12 mouse cellular contexts compared by ENCODE assay signal in genomic region chr2:91929455-91929854, GRCm38 (mm10). TPM values are rescaled to one million over a fixed set of nuclear protein-coding genes. Genes with fewer than 3 reads are reported as not detected.
DNase-seq lines count a peak whose midpoint lies in the region; ATAC-seq lines count a peak whose summit lies in the region.
"Had no signal": no experiment of that assay in that cellular context is flagged by ENCODE, and none has a peak within 500 bp of the region (broad histone marks: within the 10 kb centered on the region; RNA-seq: fewer than 3 reads in every experiment).

No protein-coding gene starts in this region.

- H3K36me3 ChIP-seq in lung, embryonic 15.5 days, result 0 out of 2 replicates have a peak, but pooled peaks cover 8% of the 10 kb centered on the region
- peaks cover 8% of the 10 kb centered on the region; the same call in 1 of the 2 replicates for H3K36me3 ChIP-seq in hindbrain, embryonic 14.5 days (replicated peaks; ENCODE audit: control insufficient read depth, insufficient read depth)
- peaks cover 1% of the 10 kb centered on the region; the same call in 1 of the 2 replicates for H3K36me3 ChIP-seq in neural tube, embryonic 12.5 days

- H3K27me3 ChIP-seq in lung, embryonic 15.5 days, result peaks cover 7% of the 10 kb centered on the region
- peaks cover 7% of the 10 kb centered on the region for H3K27me3 ChIP-seq in hindbrain, embryonic 14.5 days (ENCODE audit: control insufficient read depth, insufficient read depth, low read length)
- peaks cover 8% of the 10 kb centered on the region; the same call in 1 of the 2 replicates for H3K27me3 ChIP-seq in neural tube, embryonic 12.5 days (replicated peaks)

- no peak overlapping the region for H3K27ac ChIP-seq in lung, embryonic 15.5 days
- H3K27ac ChIP-seq in hindbrain, embryonic 14.5 days, result no peak overlapping the region
- H3K27ac ChIP-seq in neural tube, embryonic 12.5 days, result no peak overlapping the region
- H3K27ac ChIP-seq: macrophage; stomach, embryonic 15.5 days had no signal

- peak; percentile 22 for DNase-seq in cerebellum, adult 9-11 months
- DNase-seq in cerebellum, postnatal 10 days, result no peak
- no peak for DNase-seq in lung, postnatal 14 days
- no peak for DNase-seq in hindbrain, embryonic 14.5 days (ENCODE audit: low spot score)
- no peak for DNase-seq in gastrocnemius, postnatal 10 days
- no peak for DNase-seq in adrenal gland, postnatal 10 days

- WGBS in lung, embryonic 15.5 days, result 51% methylated on average over 3 of the region's 3 CpGs
- WGBS in hindbrain, embryonic 14.5 days, result 51% methylated on average over 3 of the region's 3 CpGs
- WGBS in neural tube, embryonic 12.5 days, result 51% methylated on average over 3 of the region's 3 CpGs

- H3K9ac ChIP-seq in lung, embryonic 15.5 days, result no peak overlapping the region
- no peak overlapping the region for H3K9ac ChIP-seq in hindbrain, embryonic 14.5 days
- H3K9ac ChIP-seq in neural tube, embryonic 12.5 days, result no peak overlapping the region
- H3K9ac ChIP-seq: stomach, embryonic 15.5 days had no signal

- no peak for ATAC-seq in lung, embryonic 15.5 days (ENCODE audit: borderline replicate concordance, extremely low read depth, low FRiP score, low TSS enrichment)
- no peak for ATAC-seq in hindbrain, embryonic 14.5 days (ENCODE audit: low FRiP score)
- no peak for ATAC-seq in neural tube, embryonic 12.5 days (ENCODE audit: low FRiP score, low read depth)

- H3K4me1 ChIP-seq in lung, embryonic 15.5 days, result peaks cover 44% of the 10 kb centered on the region
- H3K4me1 ChIP-seq in hindbrain, embryonic 14.5 days (replicated peaks; ENCODE audit: control insufficient read depth, insufficient read depth, low read length), result peaks cover 15% of the 10 kb centered on the region
- peaks cover 53% of the 10 kb centered on the region for H3K4me1 ChIP-seq in neural tube, embryonic 12.5 days

- H3K4me3 ChIP-seq in lung, embryonic 15.5 days, result peak overlapping the region; percentile 71; the same call in 1 of the 2 replicates
- H3K4me3 ChIP-seq in hindbrain, embryonic 14.5 days (replicated peaks; ENCODE audit: low read length), result no peak overlapping the region
- peak overlapping the region; percentile 82; the same call in 1 of the 2 replicates for H3K4me3 ChIP-seq in neural tube, embryonic 12.5 days

- no peak overlapping the region for H3K4me2 ChIP-seq in lung, embryonic 15.5 days
- H3K4me2 ChIP-seq in hindbrain, embryonic 14.5 days (replicated peaks), result peak overlapping the region; percentile 58
- peak overlapping the region; percentile 79 for H3K4me2 ChIP-seq in neural tube, embryonic 12.5 days (replicated peaks)

- no peaks in the 10 kb centered on the region for H3K9me3 ChIP-seq in lung, embryonic 15.5 days
- H3K9me3 ChIP-seq in hindbrain, embryonic 14.5 days (ENCODE audit: control insufficient read depth, low read length), result no peaks in the 10 kb centered on the region
- no peaks in the 10 kb centered on the region for H3K9me3 ChIP-seq in neural tube, embryonic 12.5 days
- H3K9me3 ChIP-seq: stomach, embryonic 15.5 days had no signal

RNA-seq across cellular contexts. Expression of gene Chrm4, which starts 2.4 kb away (rescaled TPM):
- 0.14 TPM in 1 of 2 replicates, not detected in the other for polyA plus RNA-seq in lung, embryonic 15.5 days (2015; fragmentation: Nextera tagmentation; extraction: Ambion mirVana)
- polyA plus RNA-seq in hindbrain, embryonic 14.5 days (2014; fragmentation: Nextera tagmentation; extraction: Ambion mirVana), result 0.52 and 0.67 TPM in 2 replicates
- 0.50 and 0.96 TPM in 2 replicates for polyA plus RNA-seq in neural tube, embryonic 12.5 days (2016; fragmentation: Nextera tagmentation; extraction: Ambion mirVana)
- under 1 TPM in 1 of 2 experiments, not detected in 1; 0.16 TPM for total RNA-seq in gastrocnemius, postnatal 10 days (2021)
- total RNA-seq in adrenal gland, postnatal 10 days (2021), result under 1 TPM; 0.18 to 0.27 TPM
- polyA plus RNA-seq: macrophage had no signal

RNA-seq across cellular contexts. Expression of gene Mdk, which starts 2.6 kb away (rescaled TPM):
- 858 and 992 TPM in 2 replicates for polyA plus RNA-seq in lung, embryonic 15.5 days (2015; fragmentation: Nextera tagmentation; extraction: Ambion mirVana)
- polyA plus RNA-seq in hindbrain, embryonic 14.5 days (2014; fragmentation: Nextera tagmentation; extraction: Ambion mirVana), result 154 and 171 TPM in 2 replicates
- polyA plus RNA-seq in neural tube, embryonic 12.5 days (2016; fragmentation: Nextera tagmentation; extraction: Ambion mirVana), result 774 and 775 TPM in 2 replicates
- total RNA-seq in gastrocnemius, postnatal 10 days (2021), result 10 to 100 TPM; 43.3 to 55.2 TPM
- 10 to 100 TPM; 30.8 to 36.7 TPM for total RNA-seq in adrenal gland, postnatal 10 days (2021)

RNA-seq across cellular contexts. Expression of gene Gm9821, which starts 16.0 kb away (rescaled TPM):
- 0.35 and 0.75 TPM in 2 replicates for polyA plus RNA-seq in lung, embryonic 15.5 days (2015; fragmentation: Nextera tagmentation; extraction: Ambion mirVana)
- 0.39 TPM in 1 of 2 replicates, not detected in the other for polyA plus RNA-seq in hindbrain, embryonic 14.5 days (2014; fragmentation: Nextera tagmentation; extraction: Ambion mirVana)
- polyA plus RNA-seq in neural tube, embryonic 12.5 days (2016; fragmentation: Nextera tagmentation; extraction: Ambion mirVana), result 0.29 and 0.32 TPM in 2 replicates
- total RNA-seq in gastrocnemius, postnatal 10 days (2021), result not detected
- total RNA-seq in adrenal gland, postnatal 10 days (2021), result not detected
- polyA plus RNA-seq: brain, embryonic 14.5 days; cortical plate, adult 2 months had no signal

RNA-seq across cellular contexts. Expression of gene Dgkz, which starts 46.2 kb away (rescaled TPM):
- polyA plus RNA-seq in lung, embryonic 15.5 days (2015; fragmentation: Nextera tagmentation; extraction: Ambion mirVana), result 52.3 and 54.0 TPM in 2 replicates
- polyA plus RNA-seq in hindbrain, embryonic 14.5 days (2014; fragmentation: Nextera tagmentation; extraction: Ambion mirVana), result 39.0 and 42.6 TPM in 2 replicates
- polyA plus RNA-seq in neural tube, embryonic 12.5 days (2016; fragmentation: Nextera tagmentation; extraction: Ambion mirVana), result 36.0 and 41.6 TPM in 2 replicates
- 10 to 100 TPM; 60.5 to 84.3 TPM for total RNA-seq in gastrocnemius, postnatal 10 days (2021)
- total RNA-seq in adrenal gland, postnatal 10 days (2021), result 10 to 100 TPM; 64.4 to 72.1 TPM
